In the genomic region with DNA sequence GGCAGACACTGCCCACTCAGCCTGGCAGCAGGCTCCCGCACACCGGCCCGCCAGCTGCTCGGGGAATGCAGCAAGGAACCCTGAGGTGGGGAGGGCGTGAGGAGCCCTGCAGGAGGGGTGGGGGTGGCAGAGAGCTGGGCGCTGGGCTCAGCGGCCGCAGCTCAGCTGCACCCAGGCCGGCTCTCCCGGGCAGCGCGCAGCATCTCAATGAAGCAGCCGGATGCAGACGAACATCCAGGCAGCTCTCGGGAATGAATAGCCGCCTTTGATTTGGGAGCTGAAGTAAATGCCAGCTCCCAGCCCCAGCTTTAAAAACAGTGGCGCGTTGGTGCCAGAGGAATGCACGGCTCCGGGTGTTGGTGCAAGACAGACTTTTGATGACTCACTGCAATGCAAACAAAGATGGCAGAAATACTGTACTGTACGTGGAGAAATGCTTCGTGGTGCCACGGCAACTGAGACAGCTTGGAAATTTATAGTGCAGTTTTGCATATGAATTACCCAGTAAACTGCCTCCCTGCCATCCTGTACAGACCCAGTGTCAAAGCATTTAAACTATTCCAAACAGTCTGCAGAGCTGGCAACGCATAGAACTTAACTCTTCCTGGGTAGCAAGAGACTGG, we compare ENCODE assay signal across 8 mouse cellular contexts. TPM values are rescaled to one million over a fixed set of nuclear protein-coding genes. Genes with fewer than 3 reads are reported as not detected.
A peak's percentile ranks its signal among the peaks of the same experiment; 100 is the strongest.
DNase-seq lines count a peak whose midpoint lies in the region; ATAC-seq and TF ChIP-seq lines count a peak whose summit lies in the region.

No protein-coding gene starts in this region.

- H3K4me2 ChIP-seq in embryonic facial prominence, embryonic 14.5 days (ENCODE audit: low read depth, low read length), result peak overlapping the region; percentile 97
- peak overlapping the region; percentile 97 for H3K4me2 ChIP-seq in hindbrain, embryonic 11.5 days (replicated peaks; ENCODE audit: low read depth, low read length)

- H3K36me3 ChIP-seq in C2C12 (ENCODE audit: control insufficient read depth, insufficient read depth), result no peaks in the 10 kb centered on the region
- H3K36me3 ChIP-seq in embryonic facial prominence, embryonic 14.5 days (ENCODE audit: control insufficient read depth, insufficient read depth, low read length), result no peaks in the 10 kb centered on the region
- H3K36me3 ChIP-seq in hindbrain, embryonic 11.5 days (ENCODE audit: control insufficient read depth, insufficient read depth, low read length), result no peaks in the 10 kb centered on the region

- H3K27me3 ChIP-seq in C2C12 (ENCODE audit: control insufficient read depth, insufficient read depth, insufficient read length), result no peaks in the 10 kb centered on the region
- peaks cover 2% of the 10 kb centered on the region; the same call in 1 of the 2 replicates for H3K27me3 ChIP-seq in embryonic facial prominence, embryonic 14.5 days (replicated peaks; ENCODE audit: control insufficient read depth, insufficient read depth, low read length)
- 0 out of 2 replicates have a peak, but pooled peaks cover 2% of the 10 kb centered on the region for H3K27me3 ChIP-seq in hindbrain, embryonic 11.5 days (ENCODE audit: control insufficient read depth, insufficient read depth, low read length)

- peak overlapping the region; percentile 78 for H3ac ChIP-seq in C2C12 (ENCODE audit: control insufficient read depth, insufficient read length, low read depth)

- H3K27ac ChIP-seq in embryonic facial prominence, embryonic 14.5 days (replicated peaks; ENCODE audit: low read depth, low read length), result peak overlapping the region; percentile 86
- peak overlapping the region; percentile 58 for H3K27ac ChIP-seq in hindbrain, embryonic 11.5 days (ENCODE audit: low read depth, low read length)

- no peaks in the 10 kb centered on the region for H3K79me3 ChIP-seq in C2C12 (ENCODE audit: low read depth)

- H3K9ac ChIP-seq in embryonic facial prominence, embryonic 14.5 days (ENCODE audit: low read depth, low read length), result peak overlapping the region; percentile 69
- peak overlapping the region; percentile 92 for H3K9ac ChIP-seq in hindbrain, embryonic 11.5 days (ENCODE audit: low read depth, low read length)

- peaks cover 12% of the 10 kb centered on the region for H3K4me1 ChIP-seq in embryonic facial prominence, embryonic 14.5 days (ENCODE audit: control insufficient read depth, insufficient read depth, low read length)
- H3K4me1 ChIP-seq in hindbrain, embryonic 11.5 days (replicated peaks; ENCODE audit: control insufficient read depth, insufficient read depth, low read length), result peaks cover 5% of the 10 kb centered on the region; the same call in 1 of the 2 replicates

- no peaks in the 10 kb centered on the region for H3K79me2 ChIP-seq in C2C12 (ENCODE audit: control insufficient read depth, insufficient read depth)

- H3K4me3 ChIP-seq in C2C12 (ENCODE audit: insufficient read depth, poor library complexity, severe bottlenecking), result peak overlapping the region; percentile 55
- peak overlapping the region; percentile 63 for H3K4me3 ChIP-seq in embryonic facial prominence, embryonic 14.5 days (ENCODE audit: low read depth, low read length)
- H3K4me3 ChIP-seq in hindbrain, embryonic 11.5 days (ENCODE audit: low read depth, low read length), result peak overlapping the region; percentile 73

- H3K9me3 ChIP-seq in embryonic facial prominence, embryonic 14.5 days (ENCODE audit: control insufficient read depth, low read length), result no peaks in the 10 kb centered on the region
- H3K9me3 ChIP-seq in hindbrain, embryonic 11.5 days (ENCODE audit: control insufficient read depth, low read length), result no peaks in the 10 kb centered on the region

- peak; percentile 89 for DNase-seq in Muller cell, postnatal 12 days (ENCODE audit: inconsistent ontology term)
- DNase-seq in embryonic facial prominence, embryonic 14.5 days (ENCODE audit: low spot score), result peak; percentile 81
- DNase-seq in hindbrain, embryonic 11.5 days (ENCODE audit: low spot score), result peak; percentile 71
- peak; percentile 65 to 85 for DNase-seq in left cerebral cortex, adult 8-10 months (ENCODE audit: low spot score in 2 of 2)
- DNase-seq in telencephalon, adult 2 months (ENCODE audit: low read depth, low spot score), result peak; percentile 84
- no peak for DNase-seq in thymus, adult 18-20 months

- 1% methylated on average over 24 of the region's 24 CpGs for WGBS in embryonic facial prominence, embryonic 14.5 days
- WGBS in hindbrain, embryonic 11.5 days, result 1% methylated on average over 24 of the region's 24 CpGs

- ATAC-seq in embryonic facial prominence, embryonic 14.5 days (ENCODE audit: low read depth), result peak; percentile 75
- ATAC-seq in hindbrain, embryonic 11.5 days (ENCODE audit: low FRiP score), result peak; percentile 74
- ATAC-seq in megakaryocyte-erythroid progenitor cell, adult 5-6 weeks (replicated peaks; ENCODE audit: low FRiP score, low TSS enrichment, poor library complexity, severe bottlenecking), result 0 out of 2 replicates have a peak, but pooled peaks have one; percentile 16

- TF ChIP-seq CTCF in C2C12 (IDR thresholded peaks at IDR 0.05; ENCODE audit: control insufficient read depth, insufficient read depth, insufficient read length), result no peak

TF ChIP-seq in C2C12, 6 proteins besides CTCF, POLR2A, EP300 and RAD21:
- TF ChIP-seq MAX (IDR thresholded peaks at IDR 0.05), result peak; percentile 55
- TF ChIP-seq MYOG (IDR thresholded peaks at IDR 0.05; ENCODE audit: control insufficient read depth, extremely low read depth, insufficient read length), result no peak
- TF ChIP-seq CEBPB (IDR thresholded peaks at IDR 0.05; ENCODE audit: low read depth), result peak; percentile 62
- TF ChIP-seq FOSL1 (IDR thresholded peaks at IDR 0.05; ENCODE audit: insufficient read depth, low read length, poor library complexity, severe bottlenecking), result peak; percentile 58
- TF ChIP-seq MYOD1 (IDR thresholded peaks at IDR 0.05; ENCODE audit: control insufficient read depth, insufficient read length, low read depth), result no peak
- no peak for TF ChIP-seq USF1 (IDR thresholded peaks at IDR 0.05; ENCODE audit: low read depth)

RNA-seq across cellular contexts. Expression of a gene that starts 31.1 kb away (rescaled TPM):
- polyA plus RNA-seq in C2C12 (2012; fragmentation: generic; extraction: Trizol), result 20.8 TPM
- 7.0 and 8.9 TPM in 2 replicates for polyA plus RNA-seq in embryonic facial prominence, embryonic 14.5 days (2014; fragmentation: Nextera tagmentation; extraction: Ambion mirVana)
- polyA plus RNA-seq in hindbrain, embryonic 11.5 days (2014; fragmentation: Nextera tagmentation; extraction: Ambion mirVana), result 5.7 and 7.2 TPM in 2 replicates
- total RNA-seq in left cerebral cortex, adult 8-10 months (2022), result 10 to 100 TPM; 82.0 to 82.9 (median 82.7) TPM
- total RNA-seq in megakaryocyte-erythroid progenitor cell, adult 5-6 weeks (2014; fragmentation: Nextera tagmentation), result 5.2 and 8.5 TPM in 2 replicates
- 3.8 and 3.9 TPM in 2 replicates for total RNA-seq in megakaryocyte-erythroid progenitor cell, adult 5-6 weeks (2017)

Comparison
In these comparisons a context has a peak if more than half of its experiments do, and no peak if none do; other contexts are left out.
1. DNase-seq: peak in Muller cell, postnatal 12 days (single experiment), embryonic facial prominence, embryonic 14.5 days (single experiment), hindbrain, embryonic 11.5 days (single experiment), left cerebral cortex, adult 8-10 months (2 of 2) and telencephalon, adult 2 months (single experiment); none in thymus, adult 18-20 months (0 of 2).
2. ATAC-seq: peak in every context shown above with its lines; median percentile 75 in embryonic facial prominence, embryonic 14.5 days; 74 in hindbrain, embryonic 11.5 days; 16 in megakaryocyte-erythroid progenitor cell, adult 5-6 weeks.
3. Peak in every context shown above with its lines, with median percentiles within 50 percentile points of each other: H3K4me3 ChIP-seq.